Mouse (Mus musculus) layer of hippocampus, adult 9-11 months (tissue): ENCODE data around the gene Lao1.
"Not testable (repeated sequence)": the region's sequence is repeated elsewhere in the genome, so short reads cannot be mapped to it uniquely, and the experiment has no call there.

Source experiments
- DNase-seq: peaks from one replicate; pipeline ENCODE4 v3.0.0; 2022

Gene Lao1

DNA sequence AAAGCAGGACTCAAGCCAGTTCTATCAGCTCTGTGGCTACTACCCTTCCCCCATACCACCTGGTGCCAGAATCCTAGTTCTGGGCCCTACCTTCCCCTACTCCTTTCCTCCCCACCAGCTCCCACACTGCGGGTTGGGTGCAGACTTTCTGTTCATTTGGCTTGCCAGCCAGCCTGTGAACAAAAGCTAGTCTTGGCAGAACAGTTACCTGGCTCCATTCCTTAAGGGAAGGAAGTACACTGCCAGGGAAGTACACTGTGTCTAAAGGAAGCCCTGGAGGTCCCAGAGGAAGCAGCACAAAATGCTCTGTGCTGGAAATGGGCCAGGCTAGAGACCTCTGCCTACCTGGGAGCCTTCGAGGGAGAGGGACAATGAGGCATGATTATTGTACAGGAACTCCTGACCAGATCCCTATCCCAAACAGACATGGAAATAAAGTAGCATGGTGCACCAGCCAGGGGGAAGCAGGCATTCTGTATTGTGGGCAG lies at the start of gene Lao1:
TSS of gene Lao1 (plus strand) at position 438 of the 488 bp plus-strand sequence.
- peak; percentile 29 for DNase-seq

GRCm38 (mm10) chr4:118917365-118917764 lies 44.0 kb upstream of the Lao1 start, which contains the start of gene Olfr1329:
Gene Olfr1329 (minus strand): TSS chr4:118917465.
- not testable (repeated sequence) for DNase-seq

- not testable (repeated sequence) for DNase-seq
Measured at GRCm38 (mm10) chr4:118931326-118931725, 30.1 kb upstream of the Lao1 start.

DNA sequence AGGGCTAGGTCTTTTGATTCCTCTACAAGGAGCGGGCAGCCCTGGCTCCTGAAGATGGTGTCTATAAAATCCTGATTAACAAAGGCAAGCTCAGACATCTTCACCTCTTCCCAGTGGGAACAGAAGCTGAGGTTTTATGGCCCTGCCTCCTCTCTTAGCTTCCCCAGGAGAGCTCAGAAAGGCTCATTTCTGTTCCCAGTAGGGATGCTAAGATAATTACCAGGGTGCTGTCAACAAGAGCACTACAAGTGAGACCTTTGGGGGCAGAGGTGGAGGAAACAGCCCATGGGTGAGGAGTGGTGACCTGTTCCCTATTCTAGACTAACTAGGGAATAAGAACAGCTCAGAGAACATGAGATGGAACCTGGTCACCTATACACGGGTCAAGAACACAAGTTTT lies 22.9 kb upstream of the Lao1 start, which contains the start of gene Olfr1328:
TSS of gene Olfr1328 (minus strand) at position 101 of the 400 bp plus-strand sequence.
- no peak for DNase-seq

DNA sequence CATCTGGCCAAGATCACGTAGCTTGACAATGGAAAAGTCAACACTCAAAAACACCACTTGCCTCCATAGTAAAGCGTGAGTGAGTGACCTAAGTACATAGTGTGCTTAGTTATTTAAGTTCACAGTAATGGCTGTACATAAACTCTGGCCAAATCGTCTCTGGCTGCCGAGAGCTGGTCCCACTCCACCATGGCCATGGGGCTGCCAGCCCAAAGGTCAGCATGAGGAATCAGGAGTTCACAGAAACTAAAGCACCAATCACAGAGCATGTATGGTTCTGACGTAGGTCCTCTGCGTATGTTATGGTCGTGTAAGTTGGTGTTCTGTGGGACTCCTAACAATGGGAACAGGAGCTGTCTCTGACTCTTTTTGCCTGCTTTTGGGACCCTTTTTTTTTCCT lies 2.6 kb upstream of the Lao1 start:
- no peak for DNase-seq

DNA sequence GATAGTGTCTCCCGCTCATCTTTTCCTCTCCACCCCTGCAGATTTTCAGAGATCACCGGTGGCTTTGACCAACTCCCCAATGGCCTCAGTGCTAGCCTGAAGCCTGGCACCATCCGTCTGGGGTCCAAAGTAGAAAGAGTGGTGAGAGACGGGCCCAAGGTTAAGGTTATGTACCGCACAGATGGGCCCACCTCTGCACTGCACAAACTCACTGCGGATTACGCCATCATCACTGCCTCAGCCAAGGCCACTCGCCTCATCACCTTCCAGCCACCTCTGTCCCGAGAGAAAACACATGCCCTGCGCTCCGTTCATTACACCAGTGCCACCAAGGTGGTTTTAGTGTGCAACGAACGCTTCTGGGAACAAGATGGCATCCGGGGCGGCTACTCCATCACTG lies 6.3 kb downstream of the Lao1 start:
- DNase-seq: no peak

GRCm38 (mm10) chr4:118973281-118973680 lies 11.9 kb downstream of the Lao1 start:
- no peak for DNase-seq

GRCm38 (mm10) chr4:118985291-118985690 lies 23.9 kb downstream of the Lao1 start:
- no peak for DNase-seq

DNA sequence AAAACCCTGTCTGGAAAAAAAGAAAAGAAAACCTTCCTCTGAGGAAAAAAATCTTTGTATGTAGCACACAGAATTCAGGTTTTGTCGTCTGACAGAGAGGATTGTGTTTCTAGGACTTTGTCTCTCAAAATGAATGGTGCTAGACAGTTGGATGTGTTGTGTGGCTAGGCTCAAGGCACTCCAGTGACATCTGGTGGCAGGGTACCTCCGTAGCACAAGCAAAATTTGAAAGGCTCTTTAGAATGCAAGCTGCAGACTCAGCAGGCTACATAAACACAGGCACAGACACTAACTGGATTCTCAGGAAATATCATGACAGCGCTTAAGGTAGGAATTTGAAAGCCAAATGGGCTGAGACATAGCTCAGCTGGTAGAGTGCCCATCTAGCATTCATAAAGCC lies 27.2 kb downstream of the Lao1 start:
- DNase-seq: peak; percentile 69

DNA sequence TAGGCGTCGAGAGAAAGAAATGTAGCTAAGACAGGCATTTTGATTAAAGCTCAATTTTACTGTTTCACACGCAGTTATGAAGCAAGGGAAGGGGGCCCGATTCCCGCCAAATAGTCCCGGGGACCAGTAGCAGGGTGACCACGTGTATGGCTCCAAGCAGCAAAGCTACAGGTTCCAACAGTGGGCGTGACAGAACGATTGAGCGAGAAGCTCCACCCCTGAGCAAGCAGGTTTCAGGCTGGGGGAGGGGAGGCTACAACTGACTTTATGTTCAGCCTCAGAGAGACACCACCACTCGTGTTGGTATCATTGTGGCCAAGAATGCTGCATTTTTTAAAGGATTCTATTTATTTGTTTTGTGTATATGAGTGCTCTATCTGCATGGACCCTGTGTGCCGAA lies 28.0 kb downstream of the Lao1 start:
- DNase-seq: no peak

GRCm38 (mm10) chr4:118991797-118992196 lies 30.4 kb downstream of the Lao1 start:
- no peak for DNase-seq

DNA sequence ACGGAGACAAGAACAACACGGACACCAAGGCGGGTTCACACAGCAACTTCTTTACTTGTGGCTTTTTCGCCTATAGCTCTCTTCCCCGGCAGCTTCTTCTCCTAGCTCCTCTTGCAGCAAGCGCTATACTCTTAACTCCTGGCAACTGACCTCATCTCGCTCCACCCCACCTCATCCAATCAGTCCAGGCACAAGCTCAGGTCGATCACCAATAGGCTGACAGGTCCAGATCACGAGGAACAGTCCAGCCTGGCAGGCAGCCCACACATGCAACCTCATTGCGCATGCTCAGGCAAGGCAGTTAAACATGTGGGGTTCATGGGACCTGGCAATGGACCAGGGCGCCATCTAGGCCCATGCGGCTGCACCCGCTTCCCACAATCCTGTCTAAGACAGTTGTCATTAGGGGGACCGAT lies 35.8 kb downstream of the Lao1 start:
- no peak for DNase-seq

DNA sequence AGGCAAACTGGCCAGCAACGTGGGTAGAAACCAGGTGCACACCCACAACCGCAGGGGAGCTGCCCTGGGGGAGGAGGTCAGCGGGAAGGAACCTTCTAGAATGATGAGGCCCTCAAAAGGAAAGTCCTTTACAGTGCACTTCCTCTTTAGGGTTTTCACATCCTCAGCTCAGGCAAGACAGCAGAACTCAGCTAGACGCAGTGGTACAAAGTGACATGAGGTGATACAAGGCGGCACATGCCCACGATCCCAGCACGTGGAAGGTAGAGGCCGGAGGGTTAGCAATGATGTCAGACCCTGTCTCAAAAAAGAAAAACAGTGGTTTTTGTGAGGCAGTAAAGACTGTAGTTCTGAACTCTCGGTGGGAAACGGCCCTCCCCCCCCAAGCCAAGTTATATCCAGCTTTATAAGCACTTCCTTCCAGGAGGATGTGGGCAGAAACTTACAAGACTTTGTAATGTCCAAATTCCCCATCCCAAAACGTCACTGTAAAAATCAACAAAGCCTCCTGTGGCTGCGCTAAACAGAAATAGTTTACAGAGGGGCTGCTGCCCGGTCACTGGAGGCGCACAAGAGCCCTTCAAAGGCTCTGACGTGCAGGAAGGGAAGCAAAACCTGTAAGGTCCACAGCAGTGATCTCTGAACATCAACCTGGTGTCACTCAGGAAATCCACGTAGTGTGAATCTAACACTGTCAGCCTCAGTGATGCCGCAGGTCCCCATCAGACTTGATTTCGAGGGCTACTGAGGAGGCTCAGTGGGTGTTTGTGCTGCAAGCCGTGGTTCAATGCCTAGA lies 38.5 kb downstream of the Lao1 start:
- DNase-seq: peak; percentile 66

- DNase-seq: no peak
Measured at GRCm38 (mm10) chr4:119001696-119002095, 40.3 kb downstream of the Lao1 start.

GRCm38 (mm10) chr4:119002512-119002911 lies 41.1 kb downstream of the Lao1 start:
- no peak for DNase-seq

DNA sequence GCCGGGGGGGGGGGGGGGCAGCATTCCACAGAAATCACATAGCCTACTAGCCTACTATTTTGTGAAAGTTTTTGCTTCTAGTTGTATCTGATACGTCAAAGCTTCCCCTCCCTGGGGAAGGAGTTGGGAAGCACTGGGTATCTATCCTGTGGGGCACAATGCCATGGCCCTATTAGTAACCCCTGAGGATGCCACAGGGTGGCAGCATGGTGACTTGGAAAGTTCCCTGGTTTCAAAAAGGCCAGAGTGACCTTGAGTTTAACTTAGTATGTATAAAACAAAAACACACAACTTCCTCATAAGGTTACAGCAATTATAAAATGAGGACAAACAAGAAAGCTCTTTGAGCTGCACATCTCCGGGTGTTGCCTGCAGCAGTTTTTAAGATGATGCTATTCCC lies 42.8 kb downstream of the Lao1 start:
- no peak for DNase-seq

DNA sequence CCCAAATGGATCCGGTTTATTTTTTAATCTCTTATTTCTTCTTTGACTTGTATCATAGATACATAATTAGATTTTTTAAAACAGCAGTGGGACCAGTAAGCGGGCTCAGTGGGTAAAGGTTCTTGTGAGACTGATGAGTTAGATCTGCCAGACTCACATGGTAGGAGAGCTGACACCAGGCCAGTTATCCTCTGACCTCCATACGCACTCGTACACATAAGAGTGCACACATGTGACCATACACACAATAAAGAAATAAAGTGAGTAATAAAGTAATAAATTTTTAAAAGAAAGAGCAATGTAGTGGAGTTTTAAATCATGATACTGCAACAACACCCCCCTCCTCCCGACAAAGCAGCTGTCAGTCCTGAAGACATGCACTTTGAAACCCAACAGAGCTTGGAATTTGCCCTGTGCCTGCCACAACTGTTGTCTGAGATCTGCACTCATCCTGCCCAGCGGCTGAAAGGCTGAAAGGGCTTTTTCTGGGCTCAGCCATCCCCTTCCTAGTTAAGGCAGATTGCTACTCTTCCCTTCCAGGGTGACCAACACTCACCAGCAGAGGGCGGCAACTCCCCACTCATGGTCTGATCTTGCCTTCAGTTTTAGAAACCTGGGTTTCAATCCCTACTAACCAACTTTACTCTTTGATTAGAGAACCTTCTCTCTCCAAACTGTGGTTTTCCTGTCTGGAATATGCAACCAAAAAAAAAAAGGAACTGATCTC lies 43.4 kb downstream of the Lao1 start:
- DNase-seq: peak; percentile 68

DNA sequence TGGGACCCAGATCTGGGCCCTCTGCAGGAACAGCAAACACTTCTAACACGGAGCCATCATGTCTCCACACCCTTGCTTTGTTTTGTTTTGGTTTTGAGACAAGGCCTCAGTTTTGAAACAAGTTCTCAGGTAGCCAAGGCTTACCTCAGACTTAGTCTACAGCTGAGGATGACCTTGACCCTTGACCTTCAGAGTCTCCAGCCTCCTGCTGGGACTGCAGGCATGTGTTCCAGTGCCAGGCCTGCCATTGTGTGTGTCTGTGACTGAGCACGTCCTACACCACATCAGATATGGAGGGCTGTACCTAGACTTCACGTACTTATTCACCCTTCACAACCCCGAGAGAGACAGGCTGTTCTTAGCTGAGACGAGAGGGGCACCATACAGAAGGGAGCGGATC lies 46.2 kb downstream of the Lao1 start:
- no peak for DNase-seq

DNA sequence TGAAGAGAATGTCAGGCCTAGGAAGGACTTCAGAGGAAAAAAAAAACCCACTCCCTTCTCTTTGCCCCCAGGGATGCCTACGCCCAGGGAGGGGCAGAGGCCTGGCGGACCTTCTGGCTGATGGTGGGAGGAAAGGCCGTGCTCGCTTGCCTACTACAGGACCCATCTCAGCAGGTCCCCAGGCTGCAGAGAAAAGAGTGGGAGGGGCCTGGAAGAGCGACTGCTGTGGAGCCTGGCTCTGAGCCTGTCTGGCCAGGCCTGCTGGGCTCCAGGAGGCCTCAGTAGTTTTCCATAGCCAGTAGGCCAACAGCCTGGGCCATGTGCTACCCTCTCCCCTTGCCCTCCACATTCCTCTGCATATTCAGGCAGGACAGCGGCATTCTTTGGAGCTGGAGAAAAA lies 47.1 kb downstream of the Lao1 start:
- peak; percentile 41 for DNase-seq

DNA sequence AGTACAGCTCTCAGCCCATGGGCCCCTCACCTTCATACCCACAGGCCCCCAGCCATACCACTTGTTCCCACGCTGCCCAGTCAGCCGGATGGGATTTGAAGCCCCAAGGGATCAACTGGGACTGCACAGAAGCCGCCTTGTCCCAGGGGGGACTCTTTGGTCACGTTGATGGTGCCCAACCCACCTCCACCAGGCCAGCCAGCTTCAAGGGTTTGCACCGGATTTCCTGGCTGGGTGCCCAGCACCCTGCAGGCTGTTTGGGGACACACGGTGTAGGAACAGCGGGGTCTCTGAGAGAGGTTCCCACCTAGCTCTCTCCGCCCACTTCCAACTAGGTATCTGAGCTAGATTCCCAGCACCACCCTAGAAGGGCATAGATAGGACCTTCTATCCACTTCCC lies 48.4 kb downstream of the Lao1 start:
- no peak for DNase-seq

DNA sequence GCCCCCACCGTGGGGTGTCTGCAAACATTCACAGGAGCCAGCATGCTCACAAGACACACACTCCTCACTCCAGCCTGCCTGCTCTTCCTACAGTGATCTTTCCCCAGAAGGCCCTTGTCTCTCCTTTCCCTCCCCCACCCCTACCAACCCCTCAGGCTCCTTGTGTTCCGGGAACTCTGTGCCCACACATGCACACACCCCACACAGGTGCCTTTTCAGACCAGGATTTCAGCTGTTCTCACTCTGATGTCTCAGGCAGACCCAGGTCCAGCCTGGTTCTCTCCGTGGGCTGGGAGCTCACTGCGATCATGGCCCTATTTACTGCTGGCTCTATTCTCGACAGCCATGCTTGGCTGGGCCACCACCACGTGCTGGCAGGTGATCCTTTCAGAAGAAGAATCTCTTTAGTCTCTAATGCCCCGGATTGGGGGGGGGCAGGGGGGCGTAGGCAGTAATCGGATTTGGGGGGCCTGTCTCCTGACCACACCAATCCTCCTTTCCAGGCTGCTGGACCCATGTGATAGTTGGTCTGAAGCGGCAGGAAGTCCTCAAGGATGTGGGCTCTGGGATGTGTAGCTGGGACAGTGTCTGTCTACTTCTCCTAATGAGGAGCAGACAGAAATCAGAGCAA lies 49.8 kb downstream of the Lao1 start:
- DNase-seq: no peak

GRCm38 (mm10) chr4:119013031-119013430 lies 51.7 kb downstream of the Lao1 start:
- no peak for DNase-seq

GRCm38 (mm10) chr4:119014997-119015396 lies 53.6 kb downstream of the Lao1 start:
- DNase-seq: no peak

DNA sequence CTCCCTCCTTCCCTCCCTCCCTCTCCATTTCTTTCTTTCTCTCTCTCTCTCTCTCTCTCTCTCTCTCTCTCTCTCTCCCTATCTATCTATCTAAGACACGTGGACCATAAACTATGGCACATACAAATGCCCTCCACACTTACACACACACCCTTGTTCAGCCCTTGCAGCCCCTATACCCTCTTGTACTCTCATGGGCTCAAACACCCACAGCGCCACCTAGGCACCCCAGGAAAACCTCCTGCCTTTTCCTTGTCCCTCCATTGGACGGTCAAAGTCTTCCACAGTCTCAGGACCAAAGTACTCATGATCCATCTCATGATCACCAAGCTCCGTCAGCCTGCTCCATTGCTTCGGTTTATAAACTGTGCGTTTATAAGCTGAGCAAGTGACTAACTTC lies 54.2 kb downstream of the Lao1 start:
- DNase-seq: no peak
